Mouse (Mus musculus): ENCODE measurements around the gene Ttll9. TPM values are rescaled to one million over a fixed set of nuclear protein-coding genes. Genes with fewer than 3 reads are reported as not detected.
A peak's percentile ranks its signal among the peaks of the same experiment; 100 is the strongest.

Gene Ttll9
- total and polyA plus RNA-seq, 3 experiments: 0.07 to 0.19 TPM; not detected in 1

GRCm38 (mm10) chr2:152914310-152915120 is 47.8 kb upstream of the Ttll9 start (continued):
- TF ChIP-seq JUND (IDR thresholded peaks at IDR 0.05; ENCODE audit: low read depth, low read length): no peak
- TF ChIP-seq MAFK (IDR thresholded peaks at IDR 0.05; ENCODE audit: borderline replicate concordance, low read depth, low read length): peak; percentile 57
- TF ChIP-seq CHD1 (IDR thresholded peaks at IDR 0.05; ENCODE audit: low read depth, low read length): no peak
- TF ChIP-seq ZKSCAN1 (IDR thresholded peaks at IDR 0.05; ENCODE audit: low read depth, low read length): no peak
- TF ChIP-seq USF2 (IDR thresholded peaks at IDR 0.05; ENCODE audit: borderline replicate concordance in 1 of 2, insufficient read depth in 1 of 2, low read depth in 1 of 2, low read length in 2 of 2): no peak
- peak in 1 of 2 experiments; percentile 54; a peak in 2 of 4 replicates for TF ChIP-seq EP300 (IDR thresholded peaks at IDR 0.05; ENCODE audit: low read depth in 1 of 2, low read length in 2 of 2)
- TF ChIP-seq TBP (IDR thresholded peaks at IDR 0.05; ENCODE audit: low read depth, low read length): no peak
- peak in 2 of 3 experiments; percentile 73 to 99 for TF ChIP-seq CTCF (IDR thresholded peaks at IDR 0.05 in 2 of 3, conservative IDR thresholded peaks at IDR 0.05 in 1 of 3; ENCODE audit: control insufficient read depth in 1 of 3, insufficient read depth in 1 of 3, low read depth in 2 of 3, low read length in 3 of 3, poor library complexity in 1 of 3, severe bottlenecking in 1 of 3)
- TF ChIP-seq POLR2AphosphoS5 (IDR thresholded peaks at IDR 0.05; ENCODE audit: borderline replicate concordance, low read depth, low read length): no peak
- no peak for TF ChIP-seq NELFE (IDR thresholded peaks at IDR 0.05; ENCODE audit: low read depth, low read length)
- peak; percentile 28; the same call in 1 of the 2 replicates for TF ChIP-seq GATA1 (IDR thresholded peaks at IDR 0.05; ENCODE audit: low read depth, low read length)
- no peak for TF ChIP-seq MYC (IDR thresholded peaks at IDR 0.05; ENCODE audit: low read depth, low read length)
- peak; percentile 38; the same call in 1 of the 2 replicates for TF ChIP-seq MXI1 (IDR thresholded peaks at IDR 0.05; ENCODE audit: low read depth, low read length)
- no peak for TF ChIP-seq E2F4 (IDR thresholded peaks at IDR 0.05; ENCODE audit: borderline replicate concordance, low read depth, low read length)
- TF ChIP-seq MAX (IDR thresholded peaks at IDR 0.05; ENCODE audit: low read length): no peak
- TF ChIP-seq KAT2A (conservative IDR thresholded peaks at IDR 0.05; ENCODE audit: low read depth, low read length): no peak
- no peak for TF ChIP-seq TAL1 (IDR thresholded peaks at IDR 0.05; ENCODE audit: low read length)
- peak; percentile 86 for TF ChIP-seq SMC3 (IDR thresholded peaks at IDR 0.05; ENCODE audit: low read depth, low read length)
- TF ChIP-seq MEF2A (IDR thresholded peaks at IDR 0.05; ENCODE audit: extremely low read depth, insufficient replicate concordance, low read depth, low read length, poor library complexity, severe bottlenecking): no peak

GRCm38 (mm10) chr2:152915453-152915852 is 46.8 kb upstream of the Ttll9 start:
- no peak for TF ChIP-seq CTCF (IDR thresholded peaks at IDR 0.05 in 2 of 3, conservative IDR thresholded peaks at IDR 0.05 in 1 of 3; ENCODE audit: control insufficient read depth in 1 of 3, insufficient read depth in 1 of 3, low read depth in 2 of 3, low read length in 3 of 3, poor library complexity in 1 of 3, severe bottlenecking in 1 of 3)
- TF ChIP-seq TBP (IDR thresholded peaks at IDR 0.05; ENCODE audit: low read depth, low read length): no peak
- TF ChIP-seq GABPA (IDR thresholded peaks at IDR 0.05; ENCODE audit: low read depth, low read length): no peak
- TF ChIP-seq CHD1 (IDR thresholded peaks at IDR 0.05; ENCODE audit: low read depth, low read length): no peak
- TF ChIP-seq BHLHE40 (IDR thresholded peaks at IDR 0.05; ENCODE audit: borderline replicate concordance, low read depth, low read length): no peak
- TF ChIP-seq JUND (IDR thresholded peaks at IDR 0.05; ENCODE audit: low read depth, low read length): no peak
- TF ChIP-seq RAD21 (IDR thresholded peaks at IDR 0.05; ENCODE audit: low read depth, low read length): no peak
- no peak for TF ChIP-seq UBTF (IDR thresholded peaks at IDR 0.05; ENCODE audit: borderline replicate concordance, insufficient read depth, low read depth, low read length)
- TF ChIP-seq EP300 (IDR thresholded peaks at IDR 0.05; ENCODE audit: low read depth in 1 of 2, low read length in 2 of 2): no peak
- no peak for TF ChIP-seq SMC3 (IDR thresholded peaks at IDR 0.05; ENCODE audit: low read depth, low read length)
- no peak for TF ChIP-seq NRF1 (IDR thresholded peaks at IDR 0.05; ENCODE audit: insufficient read depth, low read depth, low read length, poor library complexity, severe bottlenecking)
- TF ChIP-seq MAZ (IDR thresholded peaks at IDR 0.05; ENCODE audit: low read depth, low read length): no peak
- Histone ChIP-seq H3K9ac (ENCODE audit: control insufficient read depth, low read depth, low read length, poor library complexity, severe bottlenecking) (no peak overlapping the region), H3K27ac (ENCODE audit: control insufficient read depth, low read depth, low read length) (no peak overlapping the region), H3K36me3 (ENCODE audit: control insufficient read depth in 1 of 2, insufficient read depth in 2 of 2, low read length in 2 of 2) (no peaks in the 10 kb centered on the region; a peak in 1 of 4 replicates), H3K9me3 (replicated peaks; ENCODE audit: insufficient read depth, low read length) (no peaks in the 10 kb centered on the region), H3K27me3 (ENCODE audit: control insufficient read depth in 1 of 2, insufficient read depth in 2 of 2, low read length in 2 of 2) (peaks cover 0 to under 1% of the 10 kb centered on the region in 2 experiments; a peak in 3 of 4 replicates), H3K4me1 (ENCODE audit: control insufficient read depth in 1 of 2, insufficient read depth in 2 of 2, low read length in 2 of 2) (peaks cover 0 to 9% of the 10 kb centered on the region in 2 experiments; a peak in 3 of 4 replicates), H3K79me2 (ENCODE audit: control insufficient read depth, insufficient read depth, low read length, poor library complexity) (no peaks in the 10 kb centered on the region), H3K4me3 (ENCODE audit: control insufficient read depth in 1 of 2, insufficient read depth in 1 of 2, low read depth in 2 of 2, low read length in 2 of 2) (no peak overlapping the region)
- DNase-seq (ENCODE audit: low read depth, low spot score): no peak
